Mouse (Mus musculus) gastrocnemius, postnatal 10 days (tissue): ENCODE data around the gene Gfpt1. TPM values are rescaled to one million over a fixed set of nuclear protein-coding genes. Genes with fewer than 3 reads are reported as not detected.

Experiments
- DNase-seq: peaks from one replicate; pipeline ENCODE4 v3.0.0; 2021; ENCODE audit warnings: mixed read lengths
- total RNA-seq, 2 experiments: library from RNA; stranded (reverse); gene quantifications; 2 replicates each; pipeline ENCODE4 v1.2.3; 2021

The Gfpt1 gene
- total RNA-seq, 2 experiments from 2014 or later: 36.1 to 44.4 TPM

GRCm38 (mm10) chr6:87133966-87134546, 91.4 kb downstream of the Gfpt1 start:
- no peak for DNase-seq

- DNase-seq: no peak
These were observed 95.8 kb downstream of the Gfpt1 start for GRCm38 (mm10) chr6:87138479-87138878.

DNA sequence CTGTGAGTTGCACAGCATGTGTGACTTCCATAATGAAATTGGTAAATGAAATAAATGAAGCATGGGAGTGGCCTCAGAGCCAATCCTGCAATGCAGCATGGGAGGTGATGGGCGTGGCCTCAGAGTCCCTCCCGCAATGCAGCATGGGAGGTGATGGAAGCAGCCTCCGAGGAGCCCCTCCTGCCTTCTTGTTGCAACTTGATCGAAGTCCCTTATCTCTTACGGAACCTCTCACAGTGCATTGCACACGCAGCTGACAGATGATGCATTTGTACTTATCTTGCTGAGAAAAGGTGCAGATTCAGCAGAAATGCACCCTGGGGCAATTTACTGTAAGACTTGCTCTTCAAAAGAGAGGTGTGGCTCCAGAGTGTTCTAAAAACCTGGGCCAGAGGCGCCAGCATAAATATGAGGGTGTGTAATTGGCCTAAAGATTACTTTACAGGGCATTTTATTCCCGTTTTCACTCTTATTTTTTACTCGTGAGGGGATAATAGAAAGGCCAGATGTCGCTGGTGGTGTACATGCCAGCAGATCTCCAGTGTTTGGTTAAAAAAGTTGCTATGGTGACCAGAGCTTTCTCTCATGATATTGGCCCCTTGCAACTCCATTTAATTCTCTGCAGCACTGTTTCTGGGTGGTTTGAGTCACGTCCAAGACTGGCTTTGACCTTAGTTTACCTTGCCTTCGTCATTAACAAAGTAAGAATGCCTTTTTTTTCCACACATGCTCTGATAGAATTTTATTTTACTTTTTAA, 97.3 kb downstream of the Gfpt1 start:
- DNase-seq: no peak

Other genes with a start within 250 kb of the Gfpt1 start
- 10 to 100 TPM; 26.8 to 31.3 TPM for gene Anxa4, start 249.3 kb upstream of the Gfpt1 start, total RNA-seq
- gene Aak1, start 193.3 kb upstream of the Gfpt1 start, total RNA-seq: 10 to 100 TPM; 35.7 to 45.3 TPM
- gene Nfu1, start 33.6 kb upstream of the Gfpt1 start, total RNA-seq: 10 to 100 TPM; 63.1 to 66.8 TPM
- under 1 TPM in 1 of 2 experiments, not detected in 1; 0.11 TPM for gene D6Ertd527e, start 61.9 kb downstream of the Gfpt1 start, total RNA-seq